Mouse (Mus musculus) liver, postnatal 0 days (tissue): ENCODE measurements around the gene AI182371. TPM values are rescaled to one million over a fixed set of nuclear protein-coding genes. Genes with fewer than 3 reads are reported as not detected.

Experiments used
- ATAC-seq: fragments of 200-750 bp; cut with Nextera tagmentation; 2 replicates; pipeline ENCODE4 v1.8.0; 2017; ENCODE audit warnings: mild to moderate bottlenecking, moderate library complexity
- DNase-seq: peaks from one replicate; pipeline ENCODE4 v3.0.0-alpha.2; 2016
- H3K27ac ChIP-seq: fragments of 300-500 bp; sonication (generic); 2 replicates; pipeline ENCODE4 v1.5.1; 2014; ENCODE audit warnings: antibody characterized with exemption, moderate library complexity, mild to moderate bottlenecking, low read depth
- H3K27me3 ChIP-seq: fragments of 300-500 bp; sonication (generic); 2 replicates; pipeline ENCODE4 v1.6.1; 2014; ENCODE audit warnings: low read length, control low read depth, mixed read lengths; ENCODE audit not compliant: insufficient read depth
- H3K36me3 ChIP-seq: fragments of 300-500 bp; sonication (generic); replicated peaks from 2 replicates; pipeline ENCODE4 v1.6.1; 2014; ENCODE audit warnings: mild to moderate bottlenecking, control low read depth, low read length, moderate library complexity, mixed read lengths; ENCODE audit not compliant: insufficient read depth
- H3K4me1 ChIP-seq: fragments of 300-500 bp; sonication (generic); 2 replicates; pipeline ENCODE4 v1.6.1; 2014; ENCODE audit warnings: antibody characterized with exemption, mild to moderate bottlenecking, control low read depth; ENCODE audit not compliant: insufficient read depth
- H3K4me2 ChIP-seq: fragments of 300-500 bp; sonication (generic); 2 replicates; pipeline ENCODE4 v1.6.1; 2014; ENCODE audit warnings: low read depth, mild to moderate bottlenecking, low read length, moderate library complexity, mixed read lengths
- H3K4me3 ChIP-seq: fragments of 300-500 bp; sonication (generic); 2 replicates; pipeline ENCODE4 v1.5.1; 2014; ENCODE audit warnings: low read depth, low read length
- H3K9ac ChIP-seq: fragments of 300-500 bp; sonication (generic); replicated peaks from 2 replicates; pipeline ENCODE4 v1.6.1; 2014; ENCODE audit warnings: mild to moderate bottlenecking, moderate library complexity
- H3K9me3 ChIP-seq: fragments of 300-500 bp; sonication (generic); 2 replicates; pipeline ENCODE4 v1.6.1; 2016; ENCODE audit warnings: mild to moderate bottlenecking, control low read depth, low read length, mixed read lengths
- CTCF ChIP-seq: sonication (generic); IDR thresholded peaks from 2 replicates; pipeline ENCODE4 v1.5.1; 2016; ENCODE audit warnings: antibody characterized with exemption, low read depth
- EP300 ChIP-seq: IDR thresholded peaks from 2 replicates; pipeline ENCODE4 v1.6.1; 2016; ENCODE audit warnings: antibody characterized with exemption, low read depth, mild to moderate bottlenecking
- WGBS: fragments of 180-500 bp; shearing (Covaris S2); extraction: QIAGEN DNeasy Blood & Tissue Kit; methylation state at CpG from one replicate; pipeline ENCODE4 v1.1.7; 2014; ENCODE audit not compliant: insufficient replicate concordance; 5-methylcytosine and 5-hydroxymethylcytosine counted together
- polyA plus RNA-seq: library from polyadenylated mRNA; unstranded; fragments of >200 nt; fragmentation: Nextera tagmentation; extraction: Ambion mirVana; gene quantifications from 2 replicates; pipeline ENCODE4 v1.2.1, GENCODE M21; 2015

The AI182371 gene
- polyA plus RNA-seq, 1 experiment from 2014 or later = 90.6 TPM

GRCm38 (mm10) chr2:35131991-35132661, 30.8 kb upstream of the AI182371 start:
- Histone ChIP-seq H3K4me1 (0 out of 2 replicates have a peak, but pooled peaks cover 6% of the 10 kb centered on the region), H3K36me3 (peaks cover 31% of the 10 kb centered on the region), H3K27ac (peak overlapping the region; percentile 85), H3K9me3 (no peaks in the 10 kb centered on the region), H3K4me3 (peak overlapping the region; percentile 60), H3K4me2 (peak overlapping the region; percentile 74), H3K9ac (peak overlapping the region; percentile 61), H3K27me3 (no peaks in the 10 kb centered on the region)
- TF ChIP-seq EP300 (no peak), CTCF (no peak; the same call in 1 of the 2 replicates)
- under 1% methylated on average over 21 of the region's 21 CpGs for WGBS
- DNase-seq = peak; percentile 92
- peak; percentile 99 for ATAC-seq

DNA sequence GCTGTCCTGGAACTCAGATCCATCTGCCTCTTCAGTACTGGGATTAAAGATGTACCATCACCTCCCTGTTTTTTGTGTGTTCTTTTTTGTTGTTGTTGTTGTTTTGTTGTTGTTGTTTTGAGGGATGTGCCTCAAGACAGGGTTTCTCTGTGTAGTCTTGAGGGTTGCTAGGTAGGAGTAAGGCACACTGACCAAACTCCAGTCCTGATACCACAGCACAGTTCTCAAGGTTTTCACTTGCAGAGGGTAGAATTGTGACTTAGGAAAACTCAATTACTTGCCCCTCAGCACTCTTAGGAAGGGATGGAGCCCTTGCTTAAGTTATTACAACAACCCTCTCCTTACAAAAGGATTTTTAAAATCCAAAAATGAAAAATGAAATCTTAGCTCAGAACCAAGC, 30.1 kb upstream of the AI182371 start:
- H3K27me3 ChIP-seq = no peaks in the 10 kb centered on the region
- 0 out of 2 replicates have a peak, but pooled peaks cover 6% of the 10 kb centered on the region for H3K4me1 ChIP-seq
- ATAC-seq (no peak), DNase-seq (no peak)
- peak overlapping the region; percentile 85 for H3K27ac ChIP-seq
- TF ChIP-seq CTCF (no peak), EP300 (no peak)
- H3K4me2 ChIP-seq = peak overlapping the region; percentile 74
- H3K4me3 ChIP-seq = peak overlapping the region; percentile 60
- H3K36me3 ChIP-seq = peaks cover 27% of the 10 kb centered on the region
- no peaks in the 10 kb centered on the region for H3K9me3 ChIP-seq
- H3K9ac ChIP-seq = no peak overlapping the region

- 71% methylated on average over 7 of the region's 7 CpGs for WGBS
- Histone ChIP-seq H3K4me3 (no peak overlapping the region), H3K36me3 (peaks cover 50% of the 10 kb centered on the region), H3K4me1 (no peaks in the 10 kb centered on the region), H3K9me3 (no peaks in the 10 kb centered on the region), H3K4me2 (no peak overlapping the region), H3K27ac (no peak overlapping the region), H3K9ac (no peak overlapping the region), H3K27me3 (no peaks in the 10 kb centered on the region)
- ATAC-seq (no peak), DNase-seq (no peak)
- no peak for TF ChIP-seq EP300
- TF ChIP-seq CTCF = peak; percentile 47
Measured at GRCm38 (mm10) chr2:35124716-35125115, 23.4 kb upstream of the AI182371 start.

DNA sequence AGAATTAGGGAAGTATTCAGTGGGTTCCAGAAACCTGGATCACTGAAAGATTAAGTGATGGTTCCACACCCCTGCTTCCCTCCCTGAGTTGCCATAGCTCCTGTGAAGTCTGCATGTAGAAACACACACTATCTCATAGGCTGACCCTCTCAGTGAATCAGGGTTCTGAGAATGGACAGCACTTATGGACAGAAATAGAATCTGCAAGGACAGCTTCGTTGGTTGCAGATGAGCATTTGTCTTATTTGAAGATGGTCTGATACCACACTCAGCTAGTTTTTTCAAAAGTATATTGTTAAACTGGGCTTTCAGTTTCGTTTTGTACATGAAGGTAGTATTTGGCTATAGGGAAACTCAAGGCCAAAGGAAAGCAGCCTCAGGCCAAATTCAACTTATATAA, 9.2 kb upstream of the AI182371 start:
- Histone ChIP-seq H3K4me2 (peak overlapping the region; percentile 93), H3K4me1 (peaks cover 24% of the 10 kb centered on the region), H3K36me3 (peaks cover 12% of the 10 kb centered on the region), H3K9ac (no peak overlapping the region), H3K9me3 (no peaks in the 10 kb centered on the region), H3K27me3 (no peaks in the 10 kb centered on the region), H3K4me3 (peak overlapping the region; percentile 87), H3K27ac (0 out of 2 replicates have a peak overlapping the region, but pooled peaks have one; percentile 39)
- no peak for DNase-seq
- no peak for TF ChIP-seq CTCF
- TF ChIP-seq EP300 = no peak
- WGBS = 41% methylated on average over 2 of the region's 2 CpGs
- ATAC-seq = no peak

GRCm38 (mm10) chr2:35109924-35110304, 8.6 kb upstream of the AI182371 start:
- WGBS = under 1% methylated on average over 13 of the region's 13 CpGs
- Histone ChIP-seq H3K27ac (peak overlapping the region; percentile 98), H3K4me2 (peak overlapping the region; percentile 93), H3K9ac (peak overlapping the region; percentile 89), H3K27me3 (no peaks in the 10 kb centered on the region), H3K9me3 (no peaks in the 10 kb centered on the region), H3K4me1 (peaks cover 24% of the 10 kb centered on the region), H3K4me3 (peak overlapping the region; percentile 87), H3K36me3 (peaks cover 8% of the 10 kb centered on the region)
- TF ChIP-seq CTCF (no peak), EP300 (no peak)
- DNase-seq = no peak
- no peak for ATAC-seq

DNA sequence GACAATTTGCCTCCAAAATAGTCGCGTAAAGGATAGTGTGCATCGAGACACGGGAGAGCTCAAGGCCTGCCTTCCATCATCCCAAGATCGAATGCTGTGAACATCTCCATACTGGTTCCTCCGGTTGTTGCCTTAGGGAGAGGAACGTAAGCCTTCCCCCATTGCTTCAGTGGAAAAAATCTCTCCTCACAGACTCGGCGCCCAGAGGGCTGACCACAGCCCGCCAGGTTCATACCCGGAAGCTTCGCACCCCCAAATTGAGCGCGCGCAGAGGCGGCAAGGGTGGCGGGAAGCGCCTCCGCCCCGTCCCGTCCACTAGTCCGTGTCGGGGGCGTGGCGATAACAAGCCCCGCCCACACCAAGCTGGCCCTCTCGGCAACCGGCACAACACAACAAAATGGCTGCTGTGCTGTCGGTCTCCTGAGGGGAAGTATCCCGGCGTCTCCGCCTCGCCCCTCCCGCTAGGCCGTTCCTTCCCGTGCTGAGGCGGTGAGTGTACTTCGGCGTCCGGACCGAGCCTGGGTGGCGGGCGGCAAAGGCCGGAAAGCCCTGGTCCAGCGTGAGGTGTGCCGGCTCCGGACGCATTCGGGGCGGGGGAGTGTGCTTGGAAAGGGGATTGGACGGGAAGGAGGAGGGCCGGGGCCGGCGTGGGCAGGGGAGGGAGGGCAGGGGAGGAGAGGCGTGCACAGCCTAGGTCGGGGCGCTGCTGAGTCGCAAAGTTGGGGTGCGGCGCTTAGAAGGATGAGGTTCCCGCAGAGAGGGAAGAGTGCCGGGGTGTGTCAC, 8.0 kb upstream of the AI182371 start, which contains the start of gene Cntrl:
Gene Cntrl, plus strand, starts transcription at position 352 of the 783 bp plus-strand sequence.
- 1% methylated on average over 62 of the region's 62 CpGs for WGBS
- Histone ChIP-seq H3K27ac (peak within 1 kb of the TSS; percentile 98), H3K4me2 (peak within 1 kb of the TSS; percentile 93), H3K9ac (peak within 1 kb of the TSS; percentile 89), H3K4me1 (peaks cover 24% of the 10 kb centered on the region), H3K4me3 (peak within 1 kb of the TSS; percentile 87), H3K36me3 (peaks cover 4% of the 10 kb centered on the region; the same call in 1 of the 2 replicates), H3K27me3 (no peaks in the 10 kb centered on the region), H3K9me3 (no peaks in the 10 kb centered on the region)
- DNase-seq (peak; percentile 97), ATAC-seq (peak; percentile 90)
- peak; percentile 25; the same call in 1 of the 2 replicates for TF ChIP-seq CTCF
- TF ChIP-seq EP300 = no peak; the same call in 1 of the 2 replicates
